Mouse (Mus musculus): ENCODE data around the gene Fhl3.

- TF ChIP-seq EP300 (IDR thresholded peaks at IDR 0.05; ENCODE audit: low read depth) (no peak), CTCF (IDR thresholded peaks at IDR 0.05; ENCODE audit: low read depth) (no peak)
These were observed 4.5 kb upstream of the Fhl3 start for GRCm38 (mm10) chr4:124695786-124696516.

Measured in heart, postnatal 0 days (tissue).